Mouse (Mus musculus) liver, embryonic 14.5 days (tissue): Measurements from ENCODE around the gene Eif5b. TPM values are rescaled to one million over a fixed set of nuclear protein-coding genes. Genes with fewer than 3 reads are reported as not detected.
"Not testable (repeated sequence)": the region's sequence is repeated elsewhere in the genome, so short reads cannot be mapped to it uniquely, and the experiment has no call there.

Experiments
- ATAC-seq: fragments of 200-750 bp; cut with Nextera tagmentation; 2 replicates; pipeline ENCODE4 v1.8.0; 2017; ENCODE audit warnings: moderate number of reproducible peaks, mild to moderate bottlenecking, moderate library complexity; ENCODE audit not compliant: insufficient read depth
- DNase-seq, 3 experiments: peaks; one replicate each; pipeline ENCODE4 v3.0.0-alpha.2; 2012 to 2013; ENCODE audit warnings: low read depth in 3 of 3, low spot score in 3 of 3
- H3K27ac ChIP-seq: fragments of 300-500 bp; sonication (generic); 2 replicates; pipeline ENCODE4 v1.5.1; 2014; ENCODE audit warnings: moderate library complexity, mild to moderate bottlenecking, control low read depth, inconsistent platforms
- H3K27me3 ChIP-seq: fragments of 300-500 bp; sonication (generic); 2 replicates; pipeline ENCODE4 v1.6.1; 2014; ENCODE audit warnings: mild to moderate bottlenecking, low read length, moderate library complexity; ENCODE audit not compliant: control insufficient read depth, insufficient read depth
- H3K36me3 ChIP-seq: fragments of 300-500 bp; sonication (generic); replicated peaks from 2 replicates; pipeline ENCODE4 v1.6.1; 2014; ENCODE audit warnings: low read depth; ENCODE audit not compliant: control insufficient read depth, insufficient read depth
- H3K4me1 ChIP-seq, 2 experiments: fragments of 200-500 bp in 1 of 2; fragments of 300-500 bp in 1 of 2; sonication (generic) in 1 of 2; replicated peaks; 2 replicates each; pipeline ENCODE4 v1.6.1; 2012 to 2014; ENCODE audit warnings: antibody characterized with exemption in 1 of 2, inconsistent platforms in 1 of 2, low read length in 1 of 2; ENCODE audit not compliant: control insufficient read depth in 2 of 2, insufficient read depth in 2 of 2
- H3K4me2 ChIP-seq: fragments of 300-500 bp; sonication (generic); 2 replicates; pipeline ENCODE4 v1.6.1; 2014; ENCODE audit warnings: low read depth, mild to moderate bottlenecking, control low read depth, moderate library complexity
- H3K4me3 ChIP-seq, 2 experiments: fragments of 200-500 bp in 1 of 2; fragments of 300-500 bp in 1 of 2; sonication (generic) in 1 of 2; 2 replicates each; pipeline ENCODE4 v1.5.1; 2012 to 2014; ENCODE audit warnings: low read depth in 2 of 2, low read length in 2 of 2, mild to moderate bottlenecking in 2 of 2, control low read depth in 1 of 2, inconsistent platforms in 1 of 2, moderate library complexity in 1 of 2; ENCODE audit not compliant: insufficient read depth in 1 of 2
- H3K9ac ChIP-seq: fragments of 300-500 bp; sonication (generic); replicated peaks from 2 replicates; pipeline ENCODE4 v1.6.1; 2014; ENCODE audit warnings: mild to moderate bottlenecking, control low read depth, moderate library complexity
- H3K9me3 ChIP-seq: fragments of 300-500 bp; sonication (generic); 2 replicates; pipeline ENCODE4 v1.6.1; 2016; ENCODE audit warnings: low read length, mixed read lengths; ENCODE audit not compliant: control insufficient read depth
- CTCF ChIP-seq: IDR thresholded peaks from 2 replicates; pipeline ENCODE4 v1.5.1; 2016; ENCODE audit warnings: antibody characterized with exemption, low read depth, control low read depth
- EP300 ChIP-seq: IDR thresholded peaks from 2 replicates; pipeline ENCODE4 v1.6.1; 2016; ENCODE audit warnings: antibody characterized with exemption, low read depth
- WGBS: fragments of 180-500 bp; shearing (Covaris S2); extraction: QIAGEN DNeasy Blood & Tissue Kit; methylation state at CpG from one replicate; pipeline ENCODE4 v1.1.7; 2014; ENCODE audit not compliant: insufficient replicate concordance; 5-methylcytosine and 5-hydroxymethylcytosine counted together
- polyA plus RNA-seq, 2 experiments: library from polyadenylated mRNA; depleted of rRNA in 1 of 2; stranded (reverse) in 1 of 2; unstranded in 1 of 2; fragments of >200 nt; fragmentation: Nextera tagmentation in 1 of 2; extraction: Ambion mirVana in 1 of 2; gene quantifications; 2 replicates each; pipeline versions ENCODE4 v1.2.1 to v1.2.3; 2012 to 2014

Gene Eif5b
- polyA plus RNA-seq, 2 experiments: 14.0 to 23.9 TPM

DNA sequence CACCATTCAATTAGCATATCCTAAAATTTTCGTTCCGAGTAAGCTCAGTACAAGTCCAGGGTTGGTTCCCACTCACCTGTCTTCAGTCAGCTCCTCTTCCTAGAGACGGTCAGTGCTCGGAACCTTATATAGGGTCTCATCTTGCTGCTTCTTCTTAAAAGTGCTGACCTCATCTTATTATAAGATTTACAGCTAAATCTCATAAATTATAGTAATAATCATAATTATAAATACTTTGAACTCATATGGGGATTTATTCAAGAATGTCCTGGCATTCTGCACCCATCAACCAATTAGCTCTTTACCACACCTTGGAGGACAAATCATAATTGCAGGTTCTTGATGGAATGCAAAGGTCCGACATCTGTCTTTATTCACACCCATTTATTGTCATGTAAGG is 40.2 kb upstream of the Eif5b start, which contains the start of gene Lyg1:
Gene Lyg1, minus strand, starts transcription at position 101 of the 400 bp plus-strand sequence.
- Histone ChIP-seq H3K36me3 (no peaks in the 10 kb centered on the region), H3K4me2 (no peak within 1 kb of the TSS), H3K4me1 (no peaks in the 10 kb centered on the region), H3K27me3 (no peaks in the 10 kb centered on the region), H3K9me3 (no peaks in the 10 kb centered on the region), H3K27ac (no peak within 1 kb of the TSS), H3K9ac (no peak within 1 kb of the TSS), H3K4me3 (no peak within 1 kb of the TSS)
- ATAC-seq (no peak), DNase-seq (no peak)
- no peak for TF ChIP-seq CTCF
- no peak for TF ChIP-seq EP300
- 60% methylated on average over 5 of the region's 5 CpGs for WGBS

GRCm38 (mm10) chr1:37958516-37958915 is 39.3 kb upstream of the Eif5b start:
- H3K9me3 ChIP-seq: no peaks in the 10 kb centered on the region
- H3K4me3 ChIP-seq: no peak overlapping the region
- no peaks in the 10 kb centered on the region for H3K4me1 ChIP-seq
- H3K9ac ChIP-seq: no peak overlapping the region
- H3K27ac ChIP-seq: no peak overlapping the region
- ATAC-seq: no peak
- H3K27me3 ChIP-seq: no peaks in the 10 kb centered on the region
- no peak for DNase-seq
- WGBS: 30% methylated on average over 2 of the region's 2 CpGs
- H3K4me2 ChIP-seq: no peak overlapping the region
- H3K36me3 ChIP-seq: no peaks in the 10 kb centered on the region
- TF ChIP-seq CTCF: no peak
- no peak for TF ChIP-seq EP300

DNA sequence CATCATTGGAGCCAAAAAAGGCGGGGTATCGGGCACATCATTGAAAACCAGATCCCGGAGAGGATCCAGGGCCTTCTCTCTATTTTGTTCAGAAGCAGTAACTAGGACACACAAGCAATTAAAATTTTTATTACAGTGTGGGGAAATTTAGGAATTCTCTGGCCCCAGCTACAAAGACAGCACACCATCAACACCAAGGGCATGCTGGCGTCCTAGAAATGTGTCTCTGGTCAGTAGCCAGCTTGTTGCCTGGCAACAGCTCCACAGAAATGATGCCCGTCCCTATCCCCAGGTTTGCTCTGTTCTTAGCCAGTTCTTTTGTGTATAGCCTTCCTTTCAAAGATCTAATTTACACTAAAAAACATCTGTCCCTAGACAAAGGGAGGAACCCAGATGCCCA is 38.3 kb upstream of the Eif5b start:
- WGBS: 62% methylated on average over 5 of the region's 5 CpGs
- no peak overlapping the region for H3K9ac ChIP-seq

GRCm38 (mm10) chr1:37965571-37965970 is 32.2 kb upstream of the Eif5b start:
- Histone ChIP-seq H3K9ac (no peak overlapping the region), H3K27me3 (no peaks in the 10 kb centered on the region), H3K4me1 (no peaks in the 10 kb centered on the region), H3K27ac (no peak overlapping the region), H3K36me3 (no peaks in the 10 kb centered on the region), H3K9me3 (no peaks in the 10 kb centered on the region), H3K4me3 (no peak overlapping the region), H3K4me2 (no peak overlapping the region)
- ATAC-seq (no peak), DNase-seq (no peak)
- TF ChIP-seq CTCF: no peak
- TF ChIP-seq EP300: no peak
- WGBS: 59% methylated on average over 10 of the region's 10 CpGs

More for the DNA sequence above, 38.3 kb upstream of the Eif5b start:
- Histone ChIP-seq H3K4me3 (no peak overlapping the region), H3K27me3 (no peaks in the 10 kb centered on the region), H3K4me1 (no peaks in the 10 kb centered on the region), H3K9me3 (no peaks in the 10 kb centered on the region), H3K27ac (no peak overlapping the region), H3K4me2 (no peak overlapping the region), H3K36me3 (no peaks in the 10 kb centered on the region)
- ATAC-seq: no peak
- TF ChIP-seq CTCF (no peak), EP300 (no peak)
- no peak for DNase-seq

- Histone ChIP-seq H3K9me3 (no peaks in the 10 kb centered on the region), H3K27ac (no peak overlapping the region), H3K9ac (no peak overlapping the region), H3K4me3 (no peak overlapping the region), H3K4me2 (no peak overlapping the region), H3K4me1 (no peaks in the 10 kb centered on the region), H3K27me3 (no peaks in the 10 kb centered on the region), H3K36me3 (no peaks in the 10 kb centered on the region)
- no peak for ATAC-seq
- DNase-seq: no peak
- 70% methylated on average over 6 of the region's 6 CpGs for WGBS
- no peak for TF ChIP-seq CTCF
- no peak for TF ChIP-seq EP300
Measured at GRCm38 (mm10) chr1:37968746-37969145, 29.1 kb upstream of the Eif5b start.

- no peak overlapping the region for H3K4me2 ChIP-seq
- H3K4me1 ChIP-seq: no peaks in the 10 kb centered on the region
- no peak overlapping the region for H3K27ac ChIP-seq
- 27% methylated on average over 4 of the region's 4 CpGs for WGBS
- H3K9ac ChIP-seq: no peak overlapping the region
- no peak overlapping the region for H3K4me3 ChIP-seq
- H3K9me3 ChIP-seq: no peaks in the 10 kb centered on the region
- H3K27me3 ChIP-seq: no peaks in the 10 kb centered on the region
- DNase-seq: no peak
- no peaks in the 10 kb centered on the region for H3K36me3 ChIP-seq
- TF ChIP-seq CTCF (no peak), EP300 (no peak)
- ATAC-seq: no peak
Measured at GRCm38 (mm10) chr1:37971520-37971919, 26.3 kb upstream of the Eif5b start.

DNA sequence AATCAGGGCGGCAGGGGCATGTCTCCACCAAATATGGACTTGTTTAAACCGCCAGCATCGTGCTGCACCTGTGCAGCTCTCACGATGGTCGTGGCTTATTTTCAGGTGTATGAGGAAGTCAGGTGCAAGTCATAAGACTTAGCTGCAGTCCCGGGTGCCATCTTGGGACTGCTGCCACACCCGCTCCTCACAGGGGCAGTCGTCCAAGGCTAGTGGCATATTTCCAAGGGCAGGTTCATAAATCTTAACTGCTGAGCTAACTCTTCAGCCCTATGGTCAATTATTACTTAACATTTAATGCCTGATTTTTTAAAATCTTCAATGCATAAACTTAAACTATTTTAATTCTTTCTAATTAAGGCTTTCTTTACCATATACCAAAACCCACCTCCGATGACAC is 21.1 kb upstream of the Eif5b start:
- not testable (repeated sequence) for H3K4me3 ChIP-seq
- 58% methylated on average over 9 of the region's 9 CpGs for WGBS

More for the DNA sequence above, 21.1 kb upstream of the Eif5b start:
- not testable (repeated sequence) for H3K27ac ChIP-seq, H3K36me3 ChIP-seq, H3K9me3 ChIP-seq, H3K4me2 ChIP-seq, H3K9ac ChIP-seq, DNase-seq, H3K4me1 ChIP-seq, ATAC-seq, H3K27me3 ChIP-seq
